Mouse (Mus musculus): ENCODE measurements around the gene Anp32e. TPM values are rescaled to one million over a fixed set of nuclear protein-coding genes. Genes with fewer than 3 reads are reported as not detected.
"Not testable (repeated sequence)": the region's sequence is repeated elsewhere in the genome, so short reads cannot be mapped to it uniquely, and the experiment has no call there.

The Anp32e gene
- polyA plus RNA-seq, 1 experiment from 2014 or later = 123 TPM

DNA sequence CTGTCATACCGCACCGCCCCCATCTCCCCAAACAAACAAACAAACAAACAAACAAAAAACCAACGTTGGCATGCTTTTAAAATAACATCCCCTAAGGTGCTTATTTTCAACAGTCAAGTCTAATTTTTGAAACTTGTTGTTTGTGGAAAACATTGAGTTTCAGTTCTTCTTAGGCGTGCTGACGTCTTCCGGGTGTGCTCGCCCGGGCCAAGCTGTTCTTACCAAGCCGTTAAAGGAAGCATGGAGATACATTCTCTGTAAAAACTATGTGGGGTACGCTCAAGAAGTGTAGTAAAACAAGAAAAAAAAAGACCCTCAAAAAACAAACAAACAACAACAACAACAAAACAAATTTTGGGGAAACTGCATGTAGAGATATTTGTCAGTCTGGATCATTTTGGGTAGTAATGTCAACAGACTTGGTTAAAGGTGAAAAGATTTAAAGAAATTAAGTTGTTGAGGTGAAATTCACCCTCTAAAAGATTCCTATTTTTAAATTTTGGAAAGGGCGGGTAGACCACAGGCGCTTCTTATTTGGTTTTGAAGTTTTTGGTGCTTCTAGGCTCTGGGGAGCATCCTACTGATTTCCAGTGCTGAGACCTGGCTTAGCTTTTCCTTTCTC lies 43.3 kb downstream of the Anp32e start:
- Histone ChIP-seq H3K27me3 (replicated peaks) (peaks cover 4% of the 10 kb centered on the region; the same call in 1 of the 2 replicates), H3K4me1 (peaks cover 10% of the 10 kb centered on the region), H3K9me3 (no peaks in the 10 kb centered on the region), H3K36me3 (replicated peaks) (no peaks in the 10 kb centered on the region), H3K27ac (peak overlapping the region; percentile 70), H3K4me3 (peak overlapping the region; percentile 31), H3K9ac (no peak overlapping the region; the same call in 1 of the 2 replicates), H3K4me2 (peak overlapping the region; percentile 71)
- WGBS = 73% methylated on average over 12 of the region's 12 CpGs
- no peak for ATAC-seq (replicated peaks)

DNA sequence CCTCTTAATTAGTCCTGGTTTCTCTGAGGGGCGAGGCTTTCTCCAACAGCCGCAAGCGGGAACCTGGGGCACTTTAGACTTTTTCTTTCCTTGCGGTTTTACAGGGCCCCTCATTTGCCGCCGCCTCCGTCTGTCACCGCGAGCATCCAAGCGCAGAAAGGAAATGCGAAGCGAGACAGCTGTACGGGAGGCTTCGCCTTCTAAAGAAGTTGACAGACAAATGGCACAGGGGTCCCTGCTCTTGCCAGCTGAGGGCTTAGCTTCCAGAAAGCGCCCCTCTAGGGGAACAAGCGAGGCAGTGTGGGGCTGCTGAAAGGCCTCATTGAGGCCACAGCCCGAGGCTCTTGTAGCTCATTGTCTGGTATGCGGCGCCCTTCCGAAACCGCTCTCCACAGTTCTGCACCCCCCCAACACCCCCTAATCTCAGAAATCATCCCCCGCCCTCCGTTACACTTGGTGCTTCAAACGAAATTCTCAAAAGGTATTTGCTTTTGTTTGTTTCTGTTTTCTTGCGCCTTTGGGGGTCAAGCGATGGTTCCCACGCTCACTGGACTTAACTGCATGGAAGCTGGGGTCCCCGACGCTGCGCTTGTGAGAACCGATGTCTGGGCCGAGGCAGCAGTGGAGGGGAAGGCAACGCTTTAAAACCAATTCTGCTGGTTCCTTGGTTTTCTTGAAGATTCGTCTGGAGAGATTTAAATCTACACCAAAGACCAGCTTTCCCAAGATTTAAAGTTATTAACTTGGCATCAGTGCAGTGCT lies 44.0 kb downstream of the Anp32e start:
- Histone ChIP-seq H3K9ac (peak overlapping the region; percentile 42), H3K36me3 (replicated peaks) (no peaks in the 10 kb centered on the region), H3K4me2 (peak overlapping the region; percentile 71), H3K9me3 (no peaks in the 10 kb centered on the region), H3K27me3 (replicated peaks) (peaks cover 4% of the 10 kb centered on the region; the same call in 1 of the 2 replicates), H3K27ac (peak overlapping the region; percentile 70), H3K4me3 (peak overlapping the region; percentile 31), H3K4me1 (peaks cover 10% of the 10 kb centered on the region)
- 3% methylated on average over 34 of the region's 34 CpGs for WGBS
- peak; percentile 86 for ATAC-seq (replicated peaks)

DNA sequence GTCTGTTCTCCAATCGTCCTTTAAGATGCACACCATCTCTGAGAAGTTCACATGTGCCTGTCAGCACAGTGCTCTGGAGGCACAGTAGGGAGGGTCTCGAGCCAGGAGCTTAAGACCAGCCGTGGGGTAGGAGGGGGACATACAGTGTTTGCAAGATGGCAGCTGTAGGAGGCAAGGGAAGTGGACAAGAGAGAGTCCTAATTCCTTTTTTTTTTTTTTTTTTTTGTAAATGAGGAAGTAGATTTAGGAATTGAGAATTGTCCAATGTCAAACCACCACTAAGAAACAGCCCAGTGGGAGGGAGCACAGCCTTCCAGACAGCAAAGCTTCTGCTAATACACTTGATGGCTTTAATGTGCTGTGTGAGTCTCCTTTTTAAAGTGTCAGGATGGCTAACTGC lies 48.0 kb downstream of the Anp32e start:
- Histone ChIP-seq H3K9me3 (no peaks in the 10 kb centered on the region), H3K36me3 (replicated peaks) (no peaks in the 10 kb centered on the region), H3K4me2 (no peak overlapping the region), H3K4me1 (peaks cover 10% of the 10 kb centered on the region), H3K9ac (no peak overlapping the region), H3K27me3 (replicated peaks) (0 out of 2 replicates have a peak, but pooled peaks cover 4% of the 10 kb centered on the region), H3K4me3 (no peak overlapping the region), H3K27ac (no peak overlapping the region)
- 51% methylated on average over 3 of the region's 3 CpGs for WGBS
- no peak for ATAC-seq (replicated peaks)

DNA sequence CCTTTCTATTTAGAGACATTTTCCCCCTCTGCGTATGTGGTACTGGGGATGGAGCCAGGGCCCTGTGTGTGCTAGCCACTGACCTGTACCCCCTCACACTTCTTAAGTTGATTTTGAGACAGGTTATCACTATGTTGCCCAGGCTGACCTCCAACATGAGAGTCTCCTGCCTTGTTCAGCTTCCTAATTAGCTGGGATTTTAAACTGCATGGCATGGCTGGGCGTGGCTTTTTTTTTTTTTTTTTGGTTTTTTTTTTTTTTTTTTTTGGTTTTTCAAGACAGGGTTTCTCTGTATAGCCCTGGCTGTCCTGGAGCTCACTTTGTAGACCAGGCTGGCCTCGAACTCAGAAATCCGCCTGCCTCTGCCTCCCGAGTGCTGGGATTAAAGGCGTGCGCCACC lies 48.5 kb downstream of the Anp32e start:
- WGBS = 95% methylated on average over 7 of the region's 7 CpGs

DNA sequence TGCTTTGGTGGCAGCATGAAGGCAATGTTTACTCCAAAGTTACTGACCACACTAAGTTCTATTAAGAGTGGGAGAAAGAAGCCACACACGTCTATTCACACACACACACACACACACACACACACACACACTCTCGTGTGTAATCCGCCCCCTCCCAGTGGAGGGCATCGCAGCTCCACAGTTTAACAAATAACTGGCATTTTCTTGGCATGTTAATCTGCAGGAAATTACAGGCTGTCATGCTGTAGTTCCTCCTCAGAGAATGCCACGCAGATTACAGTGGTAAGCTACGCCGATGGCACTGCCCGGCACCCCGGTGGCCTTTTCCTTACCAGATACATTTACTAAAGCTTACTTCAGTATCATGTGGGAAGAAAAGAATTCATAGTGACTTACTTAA lies 49.2 kb downstream of the Anp32e start:
- Histone ChIP-seq H3K4me3 (no peak overlapping the region), H3K9ac (no peak overlapping the region), H3K36me3 (replicated peaks) (no peaks in the 10 kb centered on the region), H3K27me3 (replicated peaks) (0 out of 2 replicates have a peak, but pooled peaks cover 4% of the 10 kb centered on the region), H3K27ac (no peak overlapping the region), H3K9me3 (no peaks in the 10 kb centered on the region), H3K4me2 (no peak overlapping the region), H3K4me1 (peaks cover 3% of the 10 kb centered on the region)
- no peak for ATAC-seq (replicated peaks)
- WGBS = 72% methylated on average over 9 of the region's 9 CpGs

More for the DNA sequence above, 48.5 kb downstream of the Anp32e start:
- not testable (repeated sequence) for H3K27ac ChIP-seq; H3K36me3 ChIP-seq (replicated peaks); H3K4me1 ChIP-seq; H3K4me3 ChIP-seq; H3K4me2 ChIP-seq; ATAC-seq (replicated peaks); H3K9me3 ChIP-seq; H3K27me3 ChIP-seq (replicated peaks); H3K9ac ChIP-seq

DNA sequence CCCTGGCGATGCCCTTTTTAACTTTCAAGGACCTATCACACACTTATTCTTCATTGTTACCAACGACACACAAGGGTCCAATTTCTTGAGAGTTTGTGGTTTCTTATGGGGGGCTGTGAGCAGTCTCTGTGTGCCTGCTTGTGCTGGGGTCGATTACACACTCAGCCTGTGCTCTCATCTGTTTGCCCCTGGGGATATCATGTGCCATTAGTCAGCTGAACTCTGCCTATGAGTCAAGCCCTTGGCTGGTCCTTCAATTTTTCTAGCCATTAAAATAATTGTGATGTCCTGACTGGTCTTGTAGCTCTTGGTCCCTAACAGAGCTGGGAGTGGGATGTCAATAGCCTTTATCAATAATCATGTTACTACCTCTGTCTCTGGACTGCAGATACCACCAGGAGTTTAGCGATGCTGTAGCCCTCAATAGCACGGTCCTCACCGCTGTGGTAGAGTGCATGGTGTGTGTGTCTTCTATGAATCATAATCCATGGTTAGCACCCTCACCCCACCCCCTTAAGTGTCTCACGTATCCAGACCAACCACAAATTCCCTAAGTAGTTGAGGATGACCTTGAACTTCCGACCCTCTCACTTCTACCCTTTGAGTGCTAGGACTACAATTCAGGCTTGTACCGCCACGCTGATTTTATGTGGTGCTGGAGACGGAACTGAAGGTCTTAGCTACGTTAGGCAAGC lies 51.4 kb downstream of the Anp32e start:
- no peak overlapping the region for H3K4me2 ChIP-seq
- no peaks in the 10 kb centered on the region for H3K36me3 ChIP-seq (replicated peaks)
- 85% methylated on average over 12 of the region's 12 CpGs for WGBS
- no peaks in the 10 kb centered on the region for H3K27me3 ChIP-seq (replicated peaks)
- peaks cover 9% of the 10 kb centered on the region for H3K4me1 ChIP-seq
- H3K9ac ChIP-seq = no peak overlapping the region
- no peak for ATAC-seq (replicated peaks)
- no peak overlapping the region for H3K4me3 ChIP-seq
- no peaks in the 10 kb centered on the region for H3K9me3 ChIP-seq
- no peak overlapping the region for H3K27ac ChIP-seq

DNA sequence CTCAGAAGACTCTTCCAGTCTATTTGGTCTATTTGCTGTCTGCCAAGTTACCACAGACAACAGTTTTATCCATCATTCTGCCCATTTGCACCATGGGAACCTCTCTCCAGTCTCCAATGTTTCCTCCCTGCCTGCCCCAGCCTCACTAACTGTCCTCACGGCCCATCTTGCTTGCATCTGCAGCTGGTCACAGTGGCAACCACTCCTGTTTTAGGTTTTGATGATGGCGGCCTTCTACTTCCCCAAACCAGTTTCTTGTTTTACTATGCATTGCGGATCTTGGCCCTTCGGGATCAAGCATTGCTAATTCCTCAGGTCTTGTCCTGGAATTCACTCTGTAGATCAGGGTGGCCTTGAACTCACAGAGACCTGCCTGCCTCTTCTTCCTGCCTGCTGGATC lies 53.1 kb downstream of the Anp32e start:
- H3K27ac ChIP-seq = no peak overlapping the region
- H3K9me3 ChIP-seq = no peaks in the 10 kb centered on the region
- no peak overlapping the region for H3K4me2 ChIP-seq
- 95% methylated on average over 4 of the region's 4 CpGs for WGBS
- ATAC-seq (replicated peaks) = no peak
- peaks cover 25% of the 10 kb centered on the region for H3K4me1 ChIP-seq
- H3K36me3 ChIP-seq (replicated peaks) = no peaks in the 10 kb centered on the region
- H3K9ac ChIP-seq = no peak overlapping the region
- H3K27me3 ChIP-seq (replicated peaks) = no peaks in the 10 kb centered on the region
- H3K4me3 ChIP-seq = no peak overlapping the region

DNA sequence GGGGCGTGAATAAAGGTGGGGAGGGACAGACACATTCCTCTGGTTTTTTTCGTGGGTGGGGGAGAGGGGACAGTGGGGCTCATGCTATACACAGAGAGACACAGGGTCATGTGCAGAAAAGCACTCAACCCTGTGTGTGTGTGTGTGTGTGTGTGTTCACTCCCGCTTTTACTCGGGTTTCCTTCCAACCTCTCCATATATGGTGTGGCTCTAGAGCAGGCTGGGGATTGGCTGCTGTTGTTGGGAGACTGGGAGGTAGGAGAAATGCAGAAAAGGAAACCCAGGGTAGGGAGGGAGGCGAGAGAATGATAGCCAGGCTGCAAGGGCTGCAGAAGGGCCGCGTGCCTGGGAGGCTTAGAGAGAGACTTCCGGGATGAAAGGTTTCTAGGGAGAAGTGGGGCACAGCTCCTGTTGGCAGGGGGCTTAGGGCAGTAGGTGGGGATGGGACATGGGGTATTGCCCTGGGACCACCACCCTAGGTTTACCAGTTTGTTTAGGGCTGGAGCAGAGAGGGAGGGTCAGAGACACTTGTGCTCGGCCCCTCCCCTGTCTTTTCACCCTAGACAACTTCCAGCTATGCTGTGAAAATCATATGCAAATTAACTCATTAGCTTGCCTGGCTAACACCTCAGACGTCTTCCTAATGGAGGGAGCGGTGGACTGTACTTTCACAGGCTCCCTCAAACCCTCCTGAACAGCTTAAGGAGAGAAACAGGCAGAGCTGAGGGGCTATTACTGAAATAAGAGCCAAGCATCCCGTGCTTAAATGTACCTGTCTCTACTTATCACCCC lies 56.4 kb downstream of the Anp32e start:
- peak overlapping the region; percentile 33 for H3K9ac ChIP-seq
- no peaks in the 10 kb centered on the region for H3K27me3 ChIP-seq (replicated peaks)
- H3K36me3 ChIP-seq (replicated peaks) = peaks cover 22% of the 10 kb centered on the region
- peak; percentile 93 for ATAC-seq (replicated peaks)
- peak overlapping the region; percentile 46 for H3K4me2 ChIP-seq
- peak overlapping the region; percentile 90 for H3K27ac ChIP-seq
- peak overlapping the region; percentile 12 for H3K4me3 ChIP-seq
- 4% methylated on average over 12 of the region's 12 CpGs for WGBS
- peaks cover 25% of the 10 kb centered on the region for H3K4me1 ChIP-seq
- H3K9me3 ChIP-seq = no peaks in the 10 kb centered on the region

DNA sequence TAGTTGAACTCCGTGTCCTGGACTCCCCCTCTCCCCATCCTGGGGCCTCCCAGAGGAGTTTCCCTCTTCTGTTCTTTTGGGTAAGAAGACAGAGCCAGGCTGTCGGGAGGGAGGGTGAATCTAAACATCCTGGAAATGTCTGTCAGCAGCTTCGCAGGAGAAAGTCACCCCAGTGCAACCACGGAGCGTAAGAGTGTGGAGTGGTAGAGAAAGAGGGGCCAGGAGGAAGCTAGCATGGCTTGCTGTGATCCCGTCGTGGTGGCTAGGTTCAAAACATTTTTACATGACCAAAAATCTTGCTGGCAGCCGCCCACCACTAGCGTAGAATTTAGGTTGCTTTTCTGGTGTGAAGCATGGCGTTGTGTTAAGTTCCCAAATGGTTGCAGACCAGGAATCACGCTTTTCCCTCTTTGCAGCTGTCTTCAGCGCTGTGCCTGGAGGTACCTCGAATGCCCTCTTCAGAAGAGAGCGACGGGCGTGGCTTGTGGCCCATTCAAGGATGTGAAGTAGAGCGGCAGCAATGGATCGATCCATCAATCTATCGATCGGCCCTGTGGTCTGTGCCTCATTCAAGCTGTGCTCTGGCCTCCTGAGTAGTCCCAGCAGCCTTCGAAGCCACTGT lies 57.1 kb downstream of the Anp32e start:
- Histone ChIP-seq H3K4me1 (peaks cover 25% of the 10 kb centered on the region), H3K27ac (peak overlapping the region; percentile 90), H3K9ac (peak overlapping the region; percentile 33; the same call in 1 of the 2 replicates), H3K36me3 (replicated peaks) (peaks cover 30% of the 10 kb centered on the region), H3K9me3 (no peaks in the 10 kb centered on the region), H3K27me3 (replicated peaks) (no peaks in the 10 kb centered on the region), H3K4me3 (peak overlapping the region; percentile 12), H3K4me2 (peak overlapping the region; percentile 46)
- peak; percentile 9; the same call in 1 of the 2 replicates for ATAC-seq (replicated peaks)
- WGBS = 3% methylated on average over 21 of the region's 21 CpGs

DNA sequence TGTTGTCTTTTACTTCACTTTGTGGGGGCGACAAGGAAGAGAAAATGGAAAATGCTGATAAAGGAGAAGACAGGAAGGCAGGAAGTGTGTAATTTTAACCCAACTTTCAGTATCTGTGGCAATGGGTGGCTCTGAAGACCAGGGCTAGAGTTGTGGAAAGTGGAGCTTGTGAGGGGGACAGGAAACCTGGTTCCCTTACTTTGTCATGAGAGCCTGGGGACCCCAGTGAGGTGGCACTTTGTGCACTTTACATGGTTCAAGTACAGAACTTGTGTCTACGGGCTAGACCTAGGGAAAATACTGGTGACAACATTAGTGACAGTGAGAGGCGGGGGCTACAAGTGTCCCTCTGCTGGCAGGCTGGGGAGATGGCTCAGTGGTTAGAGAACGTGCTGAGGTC lies 57.9 kb downstream of the Anp32e start:
- H3K9ac ChIP-seq = no peak overlapping the region
- 0 out of 2 replicates have a peak overlapping the region, but pooled peaks have one; percentile 90 for H3K27ac ChIP-seq
- WGBS = 71% methylated on average over 4 of the region's 4 CpGs

DNA sequence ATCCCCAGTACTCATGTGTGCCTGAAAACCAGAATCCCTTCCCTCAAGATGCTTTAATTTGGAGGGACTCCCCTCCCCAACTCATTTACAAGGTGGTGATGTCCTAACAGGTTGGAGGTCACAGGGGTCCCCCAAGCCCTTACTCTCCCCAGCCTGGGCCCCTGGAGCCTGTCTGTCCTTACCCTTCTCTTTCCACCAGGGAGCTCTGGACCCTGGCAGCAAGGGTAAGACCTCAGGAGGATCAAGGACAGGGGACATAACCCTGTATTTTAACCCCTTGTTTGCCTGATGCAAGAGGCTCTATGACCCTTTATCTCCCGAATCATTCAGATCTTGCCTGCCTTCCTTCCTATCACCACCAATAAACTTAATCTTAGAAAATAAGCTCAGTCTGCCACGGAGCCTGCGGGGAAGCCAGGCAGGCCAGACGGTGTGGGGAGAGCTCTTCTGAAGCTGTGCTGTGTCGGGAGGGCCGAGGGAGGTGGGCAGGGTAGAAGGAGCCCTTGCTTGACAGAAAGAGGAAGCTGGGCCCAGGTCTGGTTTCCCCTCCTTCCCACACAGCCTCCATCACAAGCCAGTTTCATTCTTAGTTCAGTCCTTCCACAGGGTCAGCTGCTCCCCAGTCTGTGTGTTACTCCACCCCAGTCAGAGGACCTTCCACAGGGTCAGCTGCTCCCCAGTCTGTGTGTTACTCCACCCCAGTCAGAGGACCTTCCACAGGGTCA lies 58.5 kb downstream of the Anp32e start:
- H3K4me2 ChIP-seq = no peak overlapping the region
- H3K9me3 ChIP-seq = no peaks in the 10 kb centered on the region
- no peaks in the 10 kb centered on the region for H3K27me3 ChIP-seq (replicated peaks)
- peaks cover 34% of the 10 kb centered on the region for H3K36me3 ChIP-seq (replicated peaks)
- H3K27ac ChIP-seq = no peak overlapping the region
- peaks cover 31% of the 10 kb centered on the region for H3K4me1 ChIP-seq
- no peak overlapping the region for H3K9ac ChIP-seq
- 81% methylated on average over 6 of the region's 6 CpGs for WGBS
- no peak for ATAC-seq (replicated peaks)
- no peak overlapping the region for H3K4me3 ChIP-seq

More for the DNA sequence above, 57.9 kb downstream of the Anp32e start:
- H3K36me3 ChIP-seq (replicated peaks) = peaks cover 34% of the 10 kb centered on the region
- no peaks in the 10 kb centered on the region for H3K9me3 ChIP-seq
- H3K4me2 ChIP-seq = no peak overlapping the region
- H3K27me3 ChIP-seq (replicated peaks) = no peaks in the 10 kb centered on the region
- peaks cover 26% of the 10 kb centered on the region for H3K4me1 ChIP-seq
- no peak for ATAC-seq (replicated peaks)
- no peak overlapping the region for H3K4me3 ChIP-seq

Data from midbrain, embryonic 15.5 days (tissue).